Mouse (Mus musculus) heart, postnatal 14 days (tissue): Measurements from ENCODE around the gene Olfr913. TPM values are rescaled to one million over a fixed set of nuclear protein-coding genes. Genes with fewer than 3 reads are reported as not detected.

Source experiments
- DNase-seq, 2 experiments: peaks; one replicate each; pipeline ENCODE4 v3.0.0; 2021 to 2022
- intact Hi-C: fragments of 180-260 bp; cut with DNase I; formaldehyde crosslinking; loops from one replicate; pipeline ENCODE4 v1.15.1; 2025
- long read RNA-seq, 2 experiments: library from polyadenylated mRNA; stranded (forward); transcript quantifications; one replicate each; pipeline ENCODE4 v2.0.0; 2021
- total RNA-seq, 2 experiments: library from RNA; stranded (reverse); gene quantifications; 2 replicates each; pipeline ENCODE4 v1.2.3; 2021

The Olfr913 gene
- not detected for total RNA-seq
- long read RNA-seq, experiment 1: 0 reads
- long read RNA-seq, experiment 2: 0 reads

DNA sequence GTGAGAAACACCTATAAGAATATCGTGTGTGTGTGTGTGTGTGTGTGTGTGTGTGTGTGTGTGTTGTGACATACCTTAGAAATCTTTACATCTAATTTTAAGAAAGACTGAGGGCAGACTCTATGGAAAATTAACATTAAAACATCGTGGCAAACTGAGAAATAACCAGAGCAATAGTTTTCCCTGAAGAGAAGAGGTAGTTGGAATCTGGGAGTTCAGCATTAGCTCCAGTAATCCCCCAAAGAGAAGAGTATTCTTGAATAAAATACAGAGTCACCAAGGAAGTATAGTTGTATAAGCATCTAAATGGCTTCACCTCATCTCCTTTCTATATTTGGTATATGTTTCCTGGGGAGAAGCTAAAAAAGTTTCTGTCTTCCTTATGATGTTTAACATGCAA, at the start of gene Olfr913:
Olfr913 (plus strand) TSS at position 301 of the 400 bp plus-strand sequence.
- DNase-seq: no peak
- intact Hi-C loops: no loop called here

DNA sequence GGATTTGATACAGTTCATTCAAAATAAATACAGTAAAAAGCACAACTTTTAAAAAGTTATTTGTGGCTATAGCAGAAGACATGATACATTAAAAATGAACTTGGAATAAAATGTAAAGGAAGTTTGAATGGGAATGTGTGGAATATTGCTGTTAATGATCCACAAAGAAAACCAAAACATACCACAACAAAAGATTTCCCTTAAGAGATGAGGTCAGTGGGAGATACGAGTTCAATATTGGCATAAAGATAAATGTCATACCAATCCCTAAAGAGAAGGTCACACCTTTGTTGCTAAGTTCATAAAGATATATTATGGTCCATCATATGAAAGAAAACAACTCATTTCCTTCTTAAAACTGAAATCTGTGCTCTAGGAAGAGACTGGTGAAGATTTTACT, 12.7 kb upstream of the Olfr913 start, which contains the start of gene Olfr912:
Olfr912 (plus strand) TSS at position 301 of the 400 bp plus-strand sequence.
- no peak for DNase-seq
- intact Hi-C loops: no loop called here

DNA sequence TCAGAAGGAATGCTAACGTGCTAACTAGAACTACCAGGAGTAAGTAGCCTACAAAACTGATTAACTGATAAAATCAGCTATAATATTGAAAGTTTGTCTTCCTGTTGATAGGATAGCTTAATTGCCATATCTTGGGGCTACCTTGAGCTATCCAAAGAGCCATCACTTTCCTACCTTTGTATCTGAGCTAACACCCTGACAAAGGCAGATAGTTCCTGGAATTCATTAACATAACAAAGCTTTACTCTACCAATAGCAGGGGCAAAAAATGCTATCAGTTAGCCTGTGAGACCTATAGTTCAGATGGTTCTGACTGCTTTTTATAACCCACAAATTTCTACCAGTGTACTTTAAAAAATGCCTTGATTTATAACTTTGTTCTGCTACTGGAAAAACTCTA, 1.5 kb upstream of the Olfr913 start:
- DNase-seq: no peak
- intact Hi-C loops: no loop called here

DNA sequence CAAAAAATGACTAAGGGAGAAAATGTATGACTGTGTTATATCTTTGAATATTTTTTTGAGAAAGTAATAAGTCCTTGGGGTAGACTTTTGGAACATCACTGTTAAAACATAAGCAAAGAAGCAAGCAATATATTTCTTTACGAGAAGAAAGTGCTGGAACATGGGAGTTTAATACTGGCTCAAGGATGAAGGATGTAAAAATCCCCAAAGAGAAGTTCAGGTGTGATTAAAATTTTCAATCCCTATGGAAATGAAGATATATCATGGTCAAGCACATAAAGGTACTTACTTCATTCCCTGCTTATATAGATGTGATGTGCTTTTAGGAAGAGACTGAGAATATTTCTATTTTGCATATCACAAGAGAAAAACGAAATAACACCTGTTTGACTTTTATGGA, 12.2 kb downstream of the Olfr913 start, which contains the start of gene Olfr914:
Olfr914 (plus strand) TSS at position 301 of the 400 bp plus-strand sequence.
- DNase-seq: no peak
- intact Hi-C loops: no loop called here

DNA sequence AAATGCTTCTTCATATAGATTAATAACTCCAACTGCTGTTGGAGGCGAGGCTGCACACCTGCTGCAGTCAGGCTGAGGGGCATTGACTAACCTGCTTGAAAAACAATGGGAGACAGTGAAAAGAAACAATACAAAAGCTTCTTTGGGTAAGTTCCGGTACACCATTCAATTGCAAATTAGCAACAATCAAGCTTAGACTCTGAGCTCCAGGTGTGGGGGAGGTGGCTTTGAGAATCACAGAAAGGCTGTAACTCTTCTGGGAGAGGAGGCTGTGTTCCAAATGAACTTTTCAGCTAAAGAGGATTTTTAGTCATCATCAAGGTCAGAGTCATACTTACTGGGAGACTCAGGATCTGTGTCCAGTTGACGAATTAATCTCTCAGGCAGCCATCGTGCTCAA, 39.8 kb downstream of the Olfr913 start:
- intact Hi-C loops: no loop called here
- no peak for DNase-seq

Other genes starting within 250 kb of the Olfr913 start
- not detected for gene Olfr898, start 244.3 kb upstream of the Olfr913 start, total RNA-seq
- not detected for gene Olfr250, start 225.9 kb upstream of the Olfr913 start, total RNA-seq
- not detected for gene Olfr251, start 215.7 kb upstream of the Olfr913 start, total RNA-seq
- gene Olfr147, start 191.1 kb upstream of the Olfr913 start, total RNA-seq: not detected
- not detected for gene Olfr901, start 163.3 kb upstream of the Olfr913 start, total RNA-seq
- not detected for gene Olfr902, start 145.1 kb upstream of the Olfr913 start, total RNA-seq
- gene Olfr904, start 129.6 kb upstream of the Olfr913 start, total RNA-seq: not detected
- gene Olfr905, start 121.7 kb upstream of the Olfr913 start, total RNA-seq: not detected
- gene Olfr906, start 105.7 kb upstream of the Olfr913 start, total RNA-seq: not detected
- not detected for gene Olfr907, start 97.0 kb upstream of the Olfr913 start, total RNA-seq
- not detected for gene Olfr911-ps1, start 71.2 kb upstream of the Olfr913 start, total RNA-seq
- gene Olfr910, start 54.9 kb upstream of the Olfr913 start, total RNA-seq: not detected
- not detected for gene Olfr912, start 12.6 kb upstream of the Olfr913 start, total RNA-seq
- gene Olfr914, start 12.3 kb downstream of the Olfr913 start, total RNA-seq: not detected
- not detected for gene Olfr916, start 67.1 kb downstream of the Olfr913 start, total RNA-seq
- gene Olfr917, start 73.1 kb downstream of the Olfr913 start, total RNA-seq: not detected
- gene Olfr918, start 81.8 kb downstream of the Olfr913 start, total RNA-seq: not detected
- gene Olfr919, start 110.9 kb downstream of the Olfr913 start, total RNA-seq: not detected
- gene Vwa5a, start 125.5 kb downstream of the Olfr913 start, total RNA-seq: 10 to 100 TPM; 30.5 to 31.7 TPM
- under 1 TPM; 0.07 TPM for gene Olfr920, start 159.5 kb downstream of the Olfr913 start, total RNA-seq
- gene Olfr921, start 180.3 kb downstream of the Olfr913 start, total RNA-seq: not detected
- not detected for gene Olfr922, start 221.9 kb downstream of the Olfr913 start, total RNA-seq
- gene Olfr923, start 233.8 kb downstream of the Olfr913 start, total RNA-seq: not detected